Mouse (Mus musculus): Measurements from ENCODE around the gene Fxyd5. TPM values are rescaled to one million over a fixed set of nuclear protein-coding genes. Genes with fewer than 3 reads are reported as not detected.
A peak's percentile ranks its signal among the peaks of the same experiment; 100 is the strongest.

Fxyd5 gene
- polyA plus RNA-seq, 1 experiment from 2014 or later: 43.9 TPM

GRCm38 (mm10) chr7:31076492-31076891 is 34.2 kb upstream of the Fxyd5 start, which contains the start of gene Fxyd3:
Fxyd3 (minus strand) TSS chr7:31076704.
- WGBS: 39% methylated on average over 5 of the region's 5 CpGs
- H3K27ac ChIP-seq (ENCODE audit: low read depth): no peak within 1 kb of the TSS

DNA sequence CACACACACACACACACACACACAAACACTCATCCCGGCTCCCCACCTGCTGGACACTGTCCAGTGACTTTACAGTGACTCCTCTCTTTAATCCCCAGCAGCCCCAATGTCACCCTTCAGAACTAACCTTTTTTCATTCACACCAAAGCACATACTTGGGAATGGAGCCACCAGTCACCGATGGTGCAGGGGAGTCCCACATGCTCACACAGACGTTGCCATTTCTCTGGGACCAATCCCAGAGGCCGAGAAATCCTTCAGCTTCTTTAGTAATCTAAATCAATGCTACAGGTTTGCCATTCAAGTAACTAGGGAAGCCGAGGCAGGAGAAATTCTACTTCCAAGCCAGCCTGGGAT is 32.4 kb upstream of the Fxyd5 start:
- Histone ChIP-seq H3K36me3 (ENCODE audit: insufficient read depth) (no peaks in the 10 kb centered on the region), H3K4me1 (ENCODE audit: insufficient read depth) (0 out of 2 replicates have a peak, but pooled peaks cover 3% of the 10 kb centered on the region), H3K4me3 (ENCODE audit: low read depth, low read length) (no peak overlapping the region), H3K27ac (ENCODE audit: low read depth) (no peak overlapping the region), H3K9ac (no peak overlapping the region), H3K9me3 (ENCODE audit: low read depth, low read length) (no peaks in the 10 kb centered on the region), H3K4me2 (no peak overlapping the region), H3K27me3 (ENCODE audit: insufficient read depth, low read length) (no peaks in the 10 kb centered on the region)
- ATAC-seq (ENCODE audit: insufficient read depth) (no peak), DNase-seq (no peak)
- WGBS: 57% methylated on average over 5 of the region's 5 CpGs
- TF ChIP-seq CTCF (IDR thresholded peaks at IDR 0.05; ENCODE audit: low read depth): no peak

More at GRCm38 (mm10) chr7:31076492-31076891, 34.2 kb upstream of the Fxyd5 start, which contains the start of gene Fxyd3:
- H3K4me2 ChIP-seq: peak within 1 kb of the TSS; percentile 23; the same call in 1 of the 2 replicates
- H3K36me3 ChIP-seq (ENCODE audit: insufficient read depth): no peaks in the 10 kb centered on the region
- 0 out of 2 replicates have a peak within 1 kb of the TSS, but pooled peaks have one; percentile 8 for H3K4me3 ChIP-seq (ENCODE audit: low read depth, low read length)
- DNase-seq (peak; percentile 41), ATAC-seq (ENCODE audit: insufficient read depth) (peak; percentile 72)
- H3K9me3 ChIP-seq (ENCODE audit: low read depth, low read length): no peaks in the 10 kb centered on the region
- H3K27me3 ChIP-seq (ENCODE audit: insufficient read depth, low read length): no peaks in the 10 kb centered on the region
- no peak within 1 kb of the TSS; the same call in 1 of the 2 replicates for H3K9ac ChIP-seq
- H3K4me1 ChIP-seq (ENCODE audit: insufficient read depth): no peaks in the 10 kb centered on the region
- TF ChIP-seq CTCF (IDR thresholded peaks at IDR 0.05; ENCODE audit: low read depth): no peak

- Histone ChIP-seq H3K4me3 (ENCODE audit: low read depth, low read length) (no peak overlapping the region), H3K4me1 (ENCODE audit: insufficient read depth) (0 out of 2 replicates have a peak, but pooled peaks cover 3% of the 10 kb centered on the region), H3K9me3 (ENCODE audit: low read depth, low read length) (no peaks in the 10 kb centered on the region), H3K4me2 (no peak overlapping the region), H3K27me3 (ENCODE audit: insufficient read depth, low read length) (no peaks in the 10 kb centered on the region), H3K36me3 (ENCODE audit: insufficient read depth) (no peaks in the 10 kb centered on the region), H3K27ac (ENCODE audit: low read depth) (no peak overlapping the region), H3K9ac (no peak overlapping the region)
- whole genome bisulfite sequencing: 47% methylated on average over 7 of the region's 7 CpGs
- ATAC-seq (ENCODE audit: insufficient read depth) (0 out of 2 replicates have a peak, but pooled peaks have one; percentile 2), DNase-seq (no peak)
- no peak for TF ChIP-seq CTCF (IDR thresholded peaks at IDR 0.05; ENCODE audit: low read depth)
These were observed 31.9 kb upstream of the Fxyd5 start for GRCm38 (mm10) chr7:31074061-31074712.

DNA sequence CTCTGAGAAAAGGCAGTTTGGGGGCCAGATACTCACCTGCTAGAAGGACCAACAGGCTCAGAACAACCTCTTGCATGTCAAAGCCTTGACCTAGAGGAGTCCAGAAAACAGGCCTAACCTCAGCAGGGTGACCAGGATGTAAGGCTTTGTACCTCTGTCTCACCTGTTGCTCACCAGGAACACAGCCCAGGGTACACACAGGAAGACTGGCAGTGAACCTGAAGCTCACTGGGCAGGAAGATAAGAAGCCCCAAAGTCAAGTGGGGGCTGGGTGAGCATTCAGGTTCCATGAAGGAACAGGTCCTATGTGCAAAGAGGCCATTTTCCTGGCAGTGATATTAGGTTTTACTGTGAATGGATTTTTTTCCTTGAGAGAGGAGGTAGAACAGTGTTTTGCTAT is 31.3 kb upstream of the Fxyd5 start:
- Histone ChIP-seq H3K4me2 (no peak overlapping the region), H3K36me3 (ENCODE audit: insufficient read depth) (no peaks in the 10 kb centered on the region), H3K9ac (no peak overlapping the region), H3K4me3 (ENCODE audit: low read depth, low read length) (no peak overlapping the region), H3K27ac (ENCODE audit: low read depth) (no peak overlapping the region), H3K9me3 (ENCODE audit: low read depth, low read length) (no peaks in the 10 kb centered on the region), H3K4me1 (ENCODE audit: insufficient read depth) (0 out of 2 replicates have a peak, but pooled peaks cover 3% of the 10 kb centered on the region), H3K27me3 (ENCODE audit: insufficient read depth, low read length) (no peaks in the 10 kb centered on the region)
- no peak for TF ChIP-seq CTCF (IDR thresholded peaks at IDR 0.05; ENCODE audit: low read depth)
- DNase-seq: no peak
- ATAC-seq (ENCODE audit: insufficient read depth): no peak

DNA sequence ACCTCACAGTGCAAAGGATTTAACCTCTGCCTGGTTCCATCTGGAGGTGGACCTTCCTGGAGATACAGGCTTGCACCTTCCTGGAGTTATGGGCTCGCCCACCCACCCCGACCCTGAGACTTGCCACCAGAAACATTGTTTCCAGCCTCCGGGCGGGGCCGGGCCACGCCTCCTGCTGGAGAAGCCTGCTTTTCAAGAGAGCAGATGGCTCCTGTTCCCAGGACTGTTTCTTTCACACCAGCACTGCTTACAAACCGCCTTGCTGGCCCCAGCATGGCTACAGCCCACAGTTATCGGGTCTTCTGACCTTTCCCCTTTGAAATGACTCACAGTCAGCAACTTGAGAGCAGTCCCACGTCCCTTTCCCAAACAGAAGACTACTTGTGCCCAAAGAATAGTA is 30.0 kb upstream of the Fxyd5 start:
- Histone ChIP-seq H3K27ac (ENCODE audit: low read depth) (no peak overlapping the region), H3K4me2 (no peak overlapping the region), H3K9me3 (ENCODE audit: low read depth, low read length) (no peaks in the 10 kb centered on the region), H3K4me1 (ENCODE audit: insufficient read depth) (peaks cover 3% of the 10 kb centered on the region; the same call in 1 of the 2 replicates), H3K27me3 (ENCODE audit: insufficient read depth, low read length) (no peaks in the 10 kb centered on the region), H3K9ac (no peak overlapping the region), H3K36me3 (ENCODE audit: insufficient read depth) (no peaks in the 10 kb centered on the region), H3K4me3 (ENCODE audit: low read depth, low read length) (no peak overlapping the region)
- 34% methylated on average over 9 of the region's 9 CpGs for WGBS
- no peak for TF ChIP-seq CTCF (IDR thresholded peaks at IDR 0.05; ENCODE audit: low read depth)
- DNase-seq (no peak), ATAC-seq (ENCODE audit: insufficient read depth) (no peak)

DNA sequence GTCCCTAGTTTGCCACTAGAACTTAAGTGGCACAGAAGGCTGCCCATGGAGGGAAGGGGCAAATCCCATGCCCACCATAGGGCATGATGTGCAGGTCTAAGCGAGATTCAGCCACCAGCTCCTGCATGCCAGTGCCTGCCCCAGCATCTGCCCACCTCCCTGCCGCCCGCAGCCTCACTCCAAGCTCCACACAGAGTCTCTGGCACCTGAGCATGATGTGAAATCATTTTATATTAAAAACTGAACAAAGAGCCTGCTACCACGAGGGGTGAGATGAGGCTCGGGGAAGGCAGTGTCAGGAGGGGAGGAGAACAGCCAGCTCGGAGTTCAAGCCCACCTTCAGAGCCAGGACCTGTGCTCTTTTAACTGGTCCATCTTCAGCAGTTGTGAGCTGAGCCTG is 28.0 kb upstream of the Fxyd5 start:
- no peaks in the 10 kb centered on the region for H3K27me3 ChIP-seq (ENCODE audit: insufficient read depth, low read length)
- no peaks in the 10 kb centered on the region for H3K9me3 ChIP-seq (ENCODE audit: low read depth, low read length)
- WGBS: 75% methylated on average over 6 of the region's 6 CpGs
- H3K4me2 ChIP-seq: no peak overlapping the region
- TF ChIP-seq CTCF (IDR thresholded peaks at IDR 0.05; ENCODE audit: low read depth): no peak
- no peak overlapping the region for H3K9ac ChIP-seq
- H3K36me3 ChIP-seq (ENCODE audit: insufficient read depth): no peaks in the 10 kb centered on the region
- H3K4me1 ChIP-seq (ENCODE audit: insufficient read depth): peaks cover 3% of the 10 kb centered on the region; the same call in 1 of the 2 replicates
- no peak for ATAC-seq (ENCODE audit: insufficient read depth)
- H3K4me3 ChIP-seq (ENCODE audit: low read depth, low read length): no peak overlapping the region
- DNase-seq: no peak
- H3K27ac ChIP-seq (ENCODE audit: low read depth): no peak overlapping the region

DNA sequence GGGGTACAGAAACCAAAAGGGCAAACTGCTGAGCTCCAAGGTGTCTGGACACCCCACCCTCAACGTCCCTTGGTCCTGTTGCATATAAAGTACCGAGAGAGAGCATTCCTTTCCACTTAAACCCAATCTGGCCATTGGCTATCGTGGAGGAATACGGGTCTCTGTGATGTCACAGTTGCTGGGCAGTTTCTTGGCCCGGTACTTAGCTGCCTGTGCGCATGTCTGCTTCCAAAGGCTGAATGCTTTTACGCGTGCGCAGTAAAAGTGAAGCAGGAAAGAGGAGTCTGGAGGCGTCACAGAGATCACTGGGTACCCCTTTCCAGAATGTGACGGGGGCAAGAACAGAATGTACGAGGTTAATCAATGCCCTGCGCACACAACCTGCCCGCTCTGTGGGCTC is 27.2 kb upstream of the Fxyd5 start:
- H3K27ac ChIP-seq (ENCODE audit: low read depth): no peak overlapping the region
- H3K4me3 ChIP-seq (ENCODE audit: low read depth, low read length): no peak overlapping the region
- no peaks in the 10 kb centered on the region for H3K36me3 ChIP-seq (ENCODE audit: insufficient read depth)
- WGBS: 83% methylated on average over 14 of the region's 14 CpGs
- no peak for ATAC-seq (ENCODE audit: insufficient read depth)
- no peaks in the 10 kb centered on the region for H3K27me3 ChIP-seq (ENCODE audit: insufficient read depth, low read length)
- no peaks in the 10 kb centered on the region for H3K9me3 ChIP-seq (ENCODE audit: low read depth, low read length)
- no peak overlapping the region for H3K4me2 ChIP-seq
- peaks cover 3% of the 10 kb centered on the region; the same call in 1 of the 2 replicates for H3K4me1 ChIP-seq (ENCODE audit: insufficient read depth)
- DNase-seq: no peak
- no peak overlapping the region for H3K9ac ChIP-seq
- TF ChIP-seq CTCF (IDR thresholded peaks at IDR 0.05; ENCODE audit: low read depth): no peak
